In the genomic region with DNA sequence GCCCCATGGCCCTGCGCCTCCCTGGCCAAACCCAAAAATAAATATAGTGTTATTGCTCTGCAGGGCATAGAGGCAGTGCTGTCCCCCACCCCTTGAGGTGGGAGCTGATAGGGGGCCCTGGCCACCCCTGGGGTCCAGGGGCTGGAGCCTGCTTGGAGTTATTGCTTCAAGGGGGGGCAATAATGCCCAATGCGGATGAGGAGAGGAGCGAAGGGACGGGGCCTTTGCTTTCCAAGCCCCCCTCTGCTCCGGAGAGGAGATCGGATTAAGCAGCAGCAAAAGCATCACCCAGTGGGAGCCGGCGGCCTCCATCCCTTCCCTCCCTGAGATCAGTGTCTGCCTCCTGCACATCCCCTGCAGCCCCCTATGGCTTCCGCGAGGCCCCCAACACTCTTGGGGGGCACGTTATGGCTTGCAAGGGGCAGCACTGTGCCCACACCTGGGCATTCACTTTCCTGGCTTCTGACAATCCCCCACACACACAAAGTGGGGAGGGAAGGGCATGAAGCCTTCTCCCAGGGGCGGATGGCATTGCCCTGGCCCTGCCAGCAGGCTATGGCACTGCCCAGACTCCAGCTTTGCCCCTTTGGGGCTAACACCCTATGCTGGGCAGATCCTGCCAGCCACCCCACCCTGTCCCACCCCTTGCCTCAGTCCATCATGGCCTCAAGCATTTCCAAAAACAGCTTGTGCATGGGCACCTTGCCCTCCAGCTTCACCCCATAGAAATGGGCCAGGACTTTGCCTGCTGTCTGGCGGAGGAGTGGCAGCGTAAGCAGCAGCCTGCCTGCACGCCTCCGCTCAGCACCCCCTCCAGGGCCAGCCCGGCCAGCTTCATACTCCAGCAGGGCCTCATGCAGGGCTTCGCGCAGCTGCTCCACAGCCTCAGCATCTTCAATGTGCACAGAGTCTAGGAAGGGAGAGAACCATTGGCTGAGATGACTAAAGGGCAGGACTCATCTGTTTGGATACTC, we compare ENCODE assay signal across 7 mouse cellular contexts. TPM values are rescaled to one million over a fixed set of nuclear protein-coding genes. Genes with fewer than 3 reads are reported as not detected.
DNase-seq lines count a peak whose midpoint lies in the region; ATAC-seq and TF ChIP-seq lines count a peak whose summit lies in the region.

No protein-coding gene starts in this region.

- peaks cover 46% of the 10 kb centered on the region for H3K36me3 ChIP-seq in embryonic facial prominence, embryonic 10.5 days (replicated peaks)
- H3K36me3 ChIP-seq in hindbrain, embryonic 14.5 days (replicated peaks; ENCODE audit: control insufficient read depth, insufficient read depth): peaks cover 45% of the 10 kb centered on the region
- peaks cover 23% of the 10 kb centered on the region for H3K36me3 ChIP-seq in midbrain, embryonic 16.5 days (ENCODE audit: control insufficient read depth, insufficient read depth, low read length)

- H3K27ac ChIP-seq in left cerebral cortex, adult 2 months: no peak overlapping the region
- H3K27ac ChIP-seq in embryonic facial prominence, embryonic 10.5 days (replicated peaks): peak overlapping the region; percentile 19; the same call in 1 of the 2 replicates
- H3K27ac ChIP-seq in hindbrain, embryonic 14.5 days: no peak overlapping the region
- no peak overlapping the region for H3K27ac ChIP-seq in midbrain, embryonic 16.5 days (ENCODE audit: low read length)

- 84% methylated on average over 19 of the region's 19 CpGs for WGBS in embryonic facial prominence, embryonic 10.5 days
- 86% methylated on average over 19 of the region's 19 CpGs for WGBS in hindbrain, embryonic 14.5 days
- 79% methylated on average over 19 of the region's 19 CpGs for WGBS in midbrain, embryonic 16.5 days

- H3K9me3 ChIP-seq in embryonic facial prominence, embryonic 10.5 days: no peaks in the 10 kb centered on the region
- no peaks in the 10 kb centered on the region for H3K9me3 ChIP-seq in hindbrain, embryonic 14.5 days (ENCODE audit: control insufficient read depth, low read length)
- H3K9me3 ChIP-seq in midbrain, embryonic 16.5 days (replicated peaks; ENCODE audit: control insufficient read depth, low read length, poor library complexity, severe bottlenecking): no peaks in the 10 kb centered on the region

- no peak overlapping the region for H3K9ac ChIP-seq in hindbrain, embryonic 14.5 days
- no peak overlapping the region for H3K9ac ChIP-seq in midbrain, embryonic 16.5 days (ENCODE audit: low read depth, low read length)

- ATAC-seq in hindbrain, embryonic 14.5 days (ENCODE audit: low FRiP score): no peak
- ATAC-seq in midbrain, embryonic 16.5 days: no peak

- intact Hi-C loops in left cerebral cortex, adult 2 months (cut with DNase I): loop anchor here (1.0 kb wide), 1 partner anchor 9 kb away; no protein-coding TSS in a partner anchor
- intact Hi-C loops in left cerebral cortex, postnatal 4 days (cut with DNase I): no loop called here

- peak overlapping the region; percentile 94 for H3K4me2 ChIP-seq in hindbrain, embryonic 14.5 days (replicated peaks)
- H3K4me2 ChIP-seq in midbrain, embryonic 16.5 days (ENCODE audit: low read length): peak overlapping the region; percentile 72

- H3K27me3 ChIP-seq in embryonic facial prominence, embryonic 10.5 days (replicated peaks; ENCODE audit: low read depth, poor library complexity, severe bottlenecking): no peaks in the 10 kb centered on the region
- H3K27me3 ChIP-seq in hindbrain, embryonic 14.5 days (ENCODE audit: control insufficient read depth, insufficient read depth, low read length): no peaks in the 10 kb centered on the region
- H3K27me3 ChIP-seq in midbrain, embryonic 16.5 days (ENCODE audit: control insufficient read depth, insufficient read depth, low read depth, low read length): no peaks in the 10 kb centered on the region

- no peak for TF ChIP-seq CTCF in left cerebral cortex, adult 2 months (IDR thresholded peaks at IDR 0.05)

- peak overlapping the region; percentile 21; the same call in 1 of the 2 replicates for H3K4me3 ChIP-seq in left cerebral cortex, adult 2 months
- H3K4me3 ChIP-seq in embryonic facial prominence, embryonic 10.5 days: peak overlapping the region; percentile 73
- no peak overlapping the region for H3K4me3 ChIP-seq in hindbrain, embryonic 14.5 days (replicated peaks; ENCODE audit: low read length)
- no peak overlapping the region for H3K4me3 ChIP-seq in midbrain, embryonic 16.5 days (ENCODE audit: low read depth, low read length)

- no peak for DNase-seq in left cerebral cortex, adult 2 months (ENCODE audit: extremely low spot score in 1 of 2, low spot score in 2 of 2)
- DNase-seq in left cerebral cortex, postnatal 4 days: no peak
- no peak for DNase-seq in embryonic facial prominence, embryonic 10.5 days (ENCODE audit: low spot score)
- no peak for DNase-seq in hindbrain, embryonic 14.5 days (ENCODE audit: low spot score)
- no peak for DNase-seq in gastrocnemius, adult 18-20 months (ENCODE audit: low spot score)
- DNase-seq in right cerebral cortex, postnatal 36 days (ENCODE audit: low spot score in 2 of 2): no peak

- H3K4me1 ChIP-seq in embryonic facial prominence, embryonic 10.5 days: peaks cover 36% of the 10 kb centered on the region
- H3K4me1 ChIP-seq in hindbrain, embryonic 14.5 days (replicated peaks; ENCODE audit: control insufficient read depth, insufficient read depth, low read length): peaks cover 27% of the 10 kb centered on the region
- H3K4me1 ChIP-seq in midbrain, embryonic 16.5 days (ENCODE audit: control insufficient read depth, insufficient read depth, low read length): peaks cover 23% of the 10 kb centered on the region

RNA-seq across cellular contexts. Expression of gene Prdx5, which starts 1.5 kb away (rescaled TPM):
- total RNA-seq in left cerebral cortex, adult 2 months (2021): 100 to 1,000 TPM; 315 to 354 TPM
- total RNA-seq in left cerebral cortex, postnatal 4 days (2021): 100 to 1,000 TPM; 203 to 204 TPM
- 137 and 140 TPM in 2 replicates for polyA plus RNA-seq in embryonic facial prominence, embryonic 10.5 days (2016; fragmentation: Nextera tagmentation; extraction: Ambion mirVana)
- polyA plus RNA-seq in hindbrain, embryonic 14.5 days (2014; fragmentation: Nextera tagmentation; extraction: Ambion mirVana): 291 and 300 TPM in 2 replicates
- 353 and 382 TPM in 2 replicates for polyA plus RNA-seq in midbrain, embryonic 16.5 days (2015; fragmentation: Nextera tagmentation; extraction: Ambion mirVana)
- 100 to 1,000 TPM; 219 to 239 TPM for total RNA-seq in gastrocnemius, adult 18-20 months (2021)

RNA-seq across cellular contexts. Expression of gene Trmt112, which starts 1.9 kb away (rescaled TPM):
- total RNA-seq in left cerebral cortex, adult 2 months (2021): 10 to 100 TPM; 40.0 to 43.4 TPM
- 10 to 100 TPM; 42.5 to 43.0 TPM for total RNA-seq in left cerebral cortex, postnatal 4 days (2021)
- 150 and 168 TPM in 2 replicates for polyA plus RNA-seq in embryonic facial prominence, embryonic 10.5 days (2016; fragmentation: Nextera tagmentation; extraction: Ambion mirVana)
- polyA plus RNA-seq in hindbrain, embryonic 14.5 days (2014; fragmentation: Nextera tagmentation; extraction: Ambion mirVana): 107 and 118 TPM in 2 replicates
- polyA plus RNA-seq in midbrain, embryonic 16.5 days (2015; fragmentation: Nextera tagmentation; extraction: Ambion mirVana): 95.3 and 107 TPM in 2 replicates
- 10 to 100 TPM; 43.9 to 44.7 TPM for total RNA-seq in gastrocnemius, adult 18-20 months (2021)

RNA-seq across cellular contexts. Expression of gene Esrra, which starts 10.2 kb away (rescaled TPM):
- total RNA-seq in left cerebral cortex, adult 2 months (2021): 10 to 100 TPM; 66.8 to 69.2 TPM
- 10 to 100 TPM; 30.4 to 32.7 TPM for total RNA-seq in left cerebral cortex, postnatal 4 days (2021)
- 7.9 and 8.9 TPM in 2 replicates for polyA plus RNA-seq in embryonic facial prominence, embryonic 10.5 days (2016; fragmentation: Nextera tagmentation; extraction: Ambion mirVana)
- polyA plus RNA-seq in hindbrain, embryonic 14.5 days (2014; fragmentation: Nextera tagmentation; extraction: Ambion mirVana): 6.2 and 7.3 TPM in 2 replicates
- polyA plus RNA-seq in midbrain, embryonic 16.5 days (2015; fragmentation: Nextera tagmentation; extraction: Ambion mirVana): 13.2 and 13.4 TPM in 2 replicates
- total RNA-seq in gastrocnemius, adult 18-20 months (2021): 10 to 100 TPM; 76.5 to 93.1 TPM

RNA-seq across cellular contexts. Expression of gene Catsperz, which starts 13.8 kb away (rescaled TPM):
- 10 to 100 TPM; 23.1 TPM for total RNA-seq in left cerebral cortex, adult 2 months (2021)
- 10 to 100 TPM in 1 of 2 experiments, 1 to 10 TPM in 1; 6.2 to 11.1 TPM for total RNA-seq in left cerebral cortex, postnatal 4 days (2021)
- polyA plus RNA-seq in embryonic facial prominence, embryonic 10.5 days (2016; fragmentation: Nextera tagmentation; extraction: Ambion mirVana): 0.68 and 0.74 TPM in 2 replicates
- polyA plus RNA-seq in hindbrain, embryonic 14.5 days (2014; fragmentation: Nextera tagmentation; extraction: Ambion mirVana): 1.7 and 2.3 TPM in 2 replicates
- polyA plus RNA-seq in midbrain, embryonic 16.5 days (2015; fragmentation: Nextera tagmentation; extraction: Ambion mirVana): 0.85 and 1.9 TPM in 2 replicates
- not detected for total RNA-seq in gastrocnemius, adult 18-20 months (2021)

RNA-seq across cellular contexts. Expression of gene Kcnk4, which starts 22.9 kb away (rescaled TPM):
- 10 to 100 TPM; 39.1 to 39.2 TPM for total RNA-seq in left cerebral cortex, adult 2 months (2021)
- total RNA-seq in left cerebral cortex, postnatal 4 days (2021): 10 to 100 TPM; 13.8 to 15.5 TPM
- polyA plus RNA-seq in embryonic facial prominence, embryonic 10.5 days (2016; fragmentation: Nextera tagmentation; extraction: Ambion mirVana): 0.23 TPM in 1 of 2 replicates, not detected in the other
- polyA plus RNA-seq in hindbrain, embryonic 14.5 days (2014; fragmentation: Nextera tagmentation; extraction: Ambion mirVana): 8.5 and 10.9 TPM in 2 replicates
- 7.7 and 11.7 TPM in 2 replicates for polyA plus RNA-seq in midbrain, embryonic 16.5 days (2015; fragmentation: Nextera tagmentation; extraction: Ambion mirVana)
- not detected for total RNA-seq in gastrocnemius, adult 18-20 months (2021)

Comparison
In these comparisons a context has a peak if more than half of its experiments do, and no peak if none do; other contexts are left out.
1. H3K4me3 ChIP-seq: peak in left cerebral cortex, adult 2 months (single experiment) and embryonic facial prominence, embryonic 10.5 days (single experiment); none in hindbrain, embryonic 14.5 days (single experiment) and midbrain, embryonic 16.5 days (single experiment).